Mouse (Mus musculus) limb, embryonic 12.5 days (tissue): Measurements from ENCODE around the gene Mgme1. TPM values are rescaled to one million over a fixed set of nuclear protein-coding genes. Genes with fewer than 3 reads are reported as not detected.

Experiments used
- ATAC-seq: fragments of 200-750 bp; cut with Nextera tagmentation; 2 replicates; pipeline ENCODE4 v1.8.0; 2017; ENCODE audit warnings: low read depth, moderate TSS enrichment; ENCODE audit not compliant: insufficient number of reproducible peaks, insufficient read depth, low FRiP score, low TSS enrichment
- H3K27ac ChIP-seq: fragments of 300-500 bp; sonication (generic); 2 replicates; pipeline ENCODE4 v1.5.1; 2016; ENCODE audit warnings: mild to moderate bottlenecking, moderate library complexity
- H3K27me3 ChIP-seq: fragments of 300-500 bp; sonication (generic); 2 replicates; pipeline ENCODE4 v1.6.1; 2016; ENCODE audit warnings: mild to moderate bottlenecking, moderate library complexity
- H3K36me3 ChIP-seq: fragments of 300-500 bp; sonication (generic); 2 replicates; pipeline ENCODE4 v1.6.1; 2016; ENCODE audit warnings: mild to moderate bottlenecking, moderate library complexity
- H3K4me1 ChIP-seq: fragments of 300-500 bp; sonication (generic); replicated peaks from 2 replicates; pipeline ENCODE4 v1.6.1; 2016
- H3K4me2 ChIP-seq: fragments of 300-500 bp; sonication (generic); 2 replicates; pipeline ENCODE4 v1.6.1; 2016; ENCODE audit warnings: mild to moderate bottlenecking, moderate library complexity
- H3K4me3 ChIP-seq: fragments of 300-500 bp; sonication (generic); replicated peaks from 2 replicates; pipeline ENCODE4 v1.5.1; 2016; ENCODE audit warnings: mild to moderate bottlenecking
- H3K9ac ChIP-seq: fragments of 300-500 bp; sonication (generic); replicated peaks from 2 replicates; pipeline ENCODE4 v1.6.1; 2016; ENCODE audit warnings: mild to moderate bottlenecking, moderate library complexity
- H3K9me3 ChIP-seq: fragments of 300-500 bp; sonication (generic); 2 replicates; pipeline ENCODE4 v1.6.1; 2016; ENCODE audit warnings: mild to moderate bottlenecking, moderate library complexity
- WGBS: fragments of 180-500 bp; shearing (Covaris S2); methylation state at CpG from one replicate; pipeline ENCODE4 v1.1.7; 2016; 5-methylcytosine and 5-hydroxymethylcytosine counted together
- polyA plus RNA-seq: library from polyadenylated mRNA; unstranded; fragments of >200 nt; fragmentation: Nextera tagmentation; extraction: Ambion mirVana; gene quantifications from 2 replicates; pipeline ENCODE4 v1.2.1, GENCODE M21; 2016

The Mgme1 gene
- polyA plus RNA-seq, 1 experiment from 2014 or later: 21.7 TPM

DNA sequence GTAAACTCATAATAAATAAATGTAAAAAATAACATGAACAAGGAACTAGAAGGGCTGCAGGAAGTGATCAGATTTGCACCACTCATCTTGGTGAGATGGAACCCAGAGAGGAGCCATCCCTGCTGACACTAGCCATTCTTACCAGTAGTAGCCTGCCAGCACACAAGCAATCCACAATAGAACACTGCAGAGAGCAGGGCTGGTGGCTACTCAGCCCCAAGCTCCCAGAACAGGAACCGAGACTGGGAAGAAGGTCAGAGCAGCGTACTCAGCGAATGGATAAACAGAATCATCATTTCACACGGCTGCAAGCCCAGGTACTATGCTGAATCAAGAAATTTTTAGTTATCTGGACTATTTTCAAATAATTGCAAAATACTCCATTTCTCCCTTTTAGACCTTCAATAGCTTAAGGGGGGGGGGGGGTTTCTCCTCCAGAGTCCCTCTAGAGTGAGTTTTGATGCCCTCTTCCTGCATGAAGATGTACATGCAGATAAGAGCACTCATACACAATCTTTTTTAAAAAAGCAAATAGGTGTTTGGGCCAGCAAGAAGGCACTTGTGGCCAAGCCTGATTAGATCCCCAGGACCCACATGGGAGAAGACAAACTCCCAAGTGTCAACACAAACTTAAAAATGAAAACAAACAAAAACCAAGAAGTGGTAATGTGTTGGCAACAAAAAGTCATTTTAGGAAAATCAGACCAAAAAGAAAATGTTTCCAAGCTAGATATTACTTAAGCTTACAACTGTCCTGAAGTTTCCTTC lies 4.4 kb upstream of the Mgme1 start:
- Histone ChIP-seq H3K36me3 (peaks cover 33% of the 10 kb centered on the region), H3K9me3 (no peaks in the 10 kb centered on the region), H3K27me3 (no peaks in the 10 kb centered on the region), H3K4me2 (0 out of 2 replicates have a peak overlapping the region, but pooled peaks have one; percentile 2), H3K9ac (no peak overlapping the region), H3K27ac (no peak overlapping the region), H3K4me3 (no peak overlapping the region), H3K4me1 (peaks cover 30% of the 10 kb centered on the region)
- no peak for ATAC-seq
- 54% methylated on average over 4 of the region's 4 CpGs for WGBS

DNA sequence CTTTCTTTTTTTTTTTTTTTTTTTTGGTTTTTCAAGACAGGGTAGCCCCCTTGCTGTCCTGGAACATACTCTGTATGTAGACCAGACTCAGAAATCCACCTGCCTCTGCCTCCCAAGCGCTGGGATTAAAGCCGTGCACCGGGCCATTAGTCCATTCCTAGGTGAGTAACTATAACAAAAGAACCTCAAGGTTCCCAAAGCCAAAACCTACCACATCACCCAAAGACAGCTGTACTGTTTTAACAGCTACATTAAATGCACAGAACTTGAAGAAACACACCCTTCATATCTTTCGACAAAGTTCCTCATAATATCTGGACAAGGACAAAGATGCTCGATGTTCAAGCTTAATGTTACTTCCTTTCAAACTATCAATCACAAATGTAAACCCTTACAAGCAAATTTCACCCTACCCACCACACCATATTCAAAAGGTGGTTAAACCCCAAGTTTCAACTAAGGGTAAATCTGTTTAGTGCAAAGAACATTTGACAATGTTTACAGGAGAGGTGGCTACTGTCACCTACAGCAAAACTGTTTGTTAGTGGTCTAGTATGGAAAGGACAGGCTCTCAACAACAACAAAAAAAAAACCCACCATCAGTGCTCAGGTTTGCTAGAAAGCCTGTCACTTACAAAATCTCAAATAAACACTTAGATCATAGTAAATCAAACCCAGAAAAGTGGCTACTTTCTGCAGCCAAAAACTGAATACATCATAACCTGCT lies 3.3 kb upstream of the Mgme1 start:
- H3K4me3 ChIP-seq: no peak overlapping the region
- peak overlapping the region; percentile 72 for H3K4me2 ChIP-seq
- no peak overlapping the region for H3K27ac ChIP-seq
- no peaks in the 10 kb centered on the region for H3K27me3 ChIP-seq
- peaks cover 30% of the 10 kb centered on the region for H3K4me1 ChIP-seq
- no peak overlapping the region for H3K9ac ChIP-seq
- peaks cover 24% of the 10 kb centered on the region; the same call in 1 of the 2 replicates for H3K36me3 ChIP-seq
- WGBS: 59% methylated on average over 5 of the region's 5 CpGs
- ATAC-seq: no peak
- H3K9me3 ChIP-seq: no peaks in the 10 kb centered on the region

DNA sequence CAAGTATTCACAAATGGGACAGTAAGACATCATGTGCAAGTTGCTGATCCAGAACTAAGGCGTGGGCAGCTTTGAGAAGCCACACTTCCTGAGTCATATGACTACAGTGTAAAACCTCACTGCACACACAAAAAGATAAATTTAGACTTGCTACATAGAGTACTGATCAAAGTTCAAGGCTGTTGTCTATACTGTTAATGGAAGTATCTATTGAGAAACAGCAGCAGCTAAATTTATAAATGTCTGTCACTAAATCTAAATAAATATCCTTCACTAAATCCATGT lies 2.8 kb upstream of the Mgme1 start:
- WGBS: 37% methylated on average over 1 of the region's 1 CpGs
- H3K4me2 ChIP-seq: peak overlapping the region; percentile 72
- H3K36me3 ChIP-seq: peaks cover 22% of the 10 kb centered on the region; the same call in 1 of the 2 replicates
- no peak overlapping the region for H3K27ac ChIP-seq
- ATAC-seq: no peak
- H3K4me1 ChIP-seq: peaks cover 30% of the 10 kb centered on the region
- no peaks in the 10 kb centered on the region for H3K27me3 ChIP-seq
- 0 out of 2 replicates have a peak overlapping the region, but pooled peaks have one; percentile 90 for H3K4me3 ChIP-seq
- H3K9me3 ChIP-seq: no peaks in the 10 kb centered on the region
- no peak overlapping the region for H3K9ac ChIP-seq

- 5% methylated on average over 6 of the region's 6 CpGs for WGBS
- H3K36me3 ChIP-seq: peaks cover 12% of the 10 kb centered on the region; the same call in 1 of the 2 replicates
- H3K27ac ChIP-seq: no peak overlapping the region
Measured at GRCm38 (mm10) chr2:144268446-144269305, 1.8 kb upstream of the Mgme1 start.

DNA sequence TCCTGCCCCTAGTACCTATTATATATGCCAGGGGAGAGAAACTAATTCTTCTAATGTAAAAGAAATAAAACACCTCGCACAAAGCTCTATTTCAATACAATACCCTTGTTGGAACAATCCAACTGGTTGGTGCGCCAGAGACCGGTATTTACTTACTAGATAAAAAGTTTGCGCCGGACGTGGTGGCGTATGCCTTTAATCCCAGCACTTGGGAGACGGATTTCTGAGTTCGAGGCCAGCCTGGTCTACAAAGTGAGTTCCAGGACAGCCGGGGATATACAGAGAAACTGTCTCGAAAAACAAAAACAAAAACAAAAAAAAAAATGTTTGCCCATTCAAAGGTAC lies 1.2 kb upstream of the Mgme1 start:
- H3K4me2 ChIP-seq: peak overlapping the region; percentile 72
- ATAC-seq: no peak
- H3K36me3 ChIP-seq: peaks cover 6% of the 10 kb centered on the region; the same call in 1 of the 2 replicates
- WGBS: 2% methylated on average over 11 of the region's 11 CpGs
- H3K4me3 ChIP-seq: peak overlapping the region; percentile 90
- no peaks in the 10 kb centered on the region for H3K9me3 ChIP-seq
- no peak overlapping the region for H3K27ac ChIP-seq
- H3K9ac ChIP-seq: peak overlapping the region; percentile 98
- H3K4me1 ChIP-seq: peaks cover 30% of the 10 kb centered on the region
- H3K27me3 ChIP-seq: no peaks in the 10 kb centered on the region

More at GRCm38 (mm10) chr2:144268446-144269305, 1.8 kb upstream of the Mgme1 start:
- H3K4me2 ChIP-seq: peak overlapping the region; percentile 72
- H3K27me3 ChIP-seq: no peaks in the 10 kb centered on the region
- peak overlapping the region; percentile 98 for H3K9ac ChIP-seq
- no peaks in the 10 kb centered on the region for H3K9me3 ChIP-seq
- ATAC-seq: no peak
- peaks cover 30% of the 10 kb centered on the region for H3K4me1 ChIP-seq
- peak overlapping the region; percentile 90 for H3K4me3 ChIP-seq

DNA sequence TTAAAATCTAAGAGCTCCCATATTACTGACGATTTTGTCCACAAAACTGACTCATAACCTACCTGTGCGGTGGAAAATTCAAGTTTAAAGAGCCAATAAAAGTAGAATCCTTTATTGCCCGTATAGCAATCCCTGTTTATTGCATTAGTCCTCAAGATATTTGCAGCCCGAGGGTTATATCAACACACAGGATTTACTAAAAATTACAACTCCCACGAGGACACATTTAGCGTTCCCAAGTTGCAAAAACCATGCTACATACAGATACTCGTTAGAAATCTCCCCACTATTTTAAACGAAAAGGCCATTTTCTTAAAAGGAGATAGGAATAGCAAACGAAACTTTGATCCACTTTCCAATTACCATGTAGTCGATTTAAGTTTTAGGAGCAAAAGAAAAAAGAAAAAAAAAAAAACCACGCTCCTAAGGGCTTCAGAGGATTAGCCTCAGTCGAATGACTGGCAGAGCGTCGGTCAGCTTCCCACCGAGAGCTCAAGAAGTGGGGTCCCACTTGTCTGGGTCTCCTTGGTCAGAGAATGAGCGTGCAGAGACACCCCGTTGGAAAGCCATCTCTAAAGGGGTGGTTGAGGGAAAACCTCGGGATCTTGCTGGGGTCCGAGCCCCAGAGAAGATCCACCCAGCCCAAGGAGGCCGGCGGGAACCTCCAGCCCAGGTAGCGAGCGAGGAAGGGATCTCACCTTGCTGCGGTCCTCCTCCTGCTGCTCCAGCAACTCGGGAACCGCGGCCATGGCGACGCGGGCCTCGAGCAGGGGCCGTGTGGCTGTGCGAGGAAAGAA lies 586 bp upstream of the Mgme1 start:
- no peaks in the 10 kb centered on the region for H3K9me3 ChIP-seq
- peak overlapping the region; percentile 90 for H3K4me3 ChIP-seq
- peak; percentile 1; the same call in 1 of the 2 replicates for ATAC-seq
- H3K36me3 ChIP-seq: peaks cover under 1% of the 10 kb centered on the region; the same call in 1 of the 2 replicates
- H3K4me2 ChIP-seq: peak overlapping the region; percentile 72
- no peaks in the 10 kb centered on the region for H3K27me3 ChIP-seq
- peak overlapping the region; percentile 98 for H3K9ac ChIP-seq
- H3K27ac ChIP-seq: peak overlapping the region; percentile 96
- peaks cover 35% of the 10 kb centered on the region for H3K4me1 ChIP-seq
- whole genome bisulfite sequencing: under 1% methylated on average over 33 of the region's 33 CpGs

GRCm38 (mm10) chr2:144272088-144272487 lies 1.6 kb downstream of the Mgme1 start:
- Histone ChIP-seq H3K9me3 (no peaks in the 10 kb centered on the region), H3K27me3 (no peaks in the 10 kb centered on the region), H3K9ac (no peak overlapping the region), H3K4me3 (no peak overlapping the region), H3K4me1 (peaks cover 27% of the 10 kb centered on the region), H3K36me3 (peaks cover 9% of the 10 kb centered on the region), H3K27ac (no peak overlapping the region), H3K4me2 (no peak overlapping the region)
- 92% methylated on average over 12 of the region's 12 CpGs for WGBS
- no peak for ATAC-seq

DNA sequence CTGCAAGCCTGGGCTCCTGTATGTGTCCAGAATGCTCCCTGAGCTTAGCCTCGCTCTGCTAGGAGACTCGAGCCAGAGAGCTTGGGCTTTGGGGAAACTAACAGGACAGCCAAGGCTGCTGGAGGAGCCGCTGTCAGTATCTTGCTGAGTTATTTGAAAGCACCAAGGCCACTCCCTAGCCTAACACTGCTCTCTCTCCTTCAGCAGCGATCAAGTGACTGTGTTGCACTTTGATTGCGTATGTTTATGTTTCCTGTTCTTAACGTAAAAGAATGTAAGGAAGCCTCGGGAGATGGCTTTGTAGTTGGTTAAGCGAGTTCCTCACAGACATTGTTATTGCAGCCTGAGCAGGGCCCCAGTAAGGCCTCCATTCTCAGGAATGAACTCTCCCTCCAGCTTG lies 4.3 kb downstream of the Mgme1 start:
- Histone ChIP-seq H3K9me3 (no peaks in the 10 kb centered on the region), H3K36me3 (peaks cover 28% of the 10 kb centered on the region), H3K27ac (no peak overlapping the region), H3K4me3 (no peak overlapping the region), H3K4me2 (no peak overlapping the region), H3K9ac (no peak overlapping the region), H3K27me3 (no peaks in the 10 kb centered on the region), H3K4me1 (peaks cover 5% of the 10 kb centered on the region)
- 42% methylated on average over 8 of the region's 8 CpGs for WGBS
- no peak for ATAC-seq

DNA sequence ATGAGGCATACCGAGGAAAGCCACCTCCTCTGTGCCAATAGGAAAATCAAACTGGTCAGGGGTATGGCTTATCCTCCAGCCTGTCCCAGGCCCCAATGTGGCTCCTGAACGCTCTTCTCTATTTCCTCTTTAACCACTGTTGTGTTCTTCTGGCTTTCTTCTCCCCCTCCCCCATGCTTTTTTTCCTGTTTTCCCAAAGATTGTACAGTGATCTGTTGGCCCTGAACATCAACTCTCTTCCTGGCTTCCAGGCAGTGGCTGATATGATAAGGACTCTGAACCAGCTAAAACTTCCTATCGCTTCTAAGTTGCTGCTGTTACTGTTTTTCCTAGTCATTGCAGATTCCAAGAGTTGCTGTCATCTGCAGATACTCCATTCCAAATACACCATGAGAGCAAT lies 6.4 kb downstream of the Mgme1 start:
- Histone ChIP-seq H3K9ac (no peak overlapping the region), H3K36me3 (peaks cover 37% of the 10 kb centered on the region), H3K4me2 (no peak overlapping the region), H3K27ac (no peak overlapping the region), H3K4me1 (peaks cover 8% of the 10 kb centered on the region), H3K27me3 (no peaks in the 10 kb centered on the region), H3K4me3 (no peak overlapping the region), H3K9me3 (no peaks in the 10 kb centered on the region)
- ATAC-seq: no peak
- WGBS: 88% methylated on average over 3 of the region's 3 CpGs

DNA sequence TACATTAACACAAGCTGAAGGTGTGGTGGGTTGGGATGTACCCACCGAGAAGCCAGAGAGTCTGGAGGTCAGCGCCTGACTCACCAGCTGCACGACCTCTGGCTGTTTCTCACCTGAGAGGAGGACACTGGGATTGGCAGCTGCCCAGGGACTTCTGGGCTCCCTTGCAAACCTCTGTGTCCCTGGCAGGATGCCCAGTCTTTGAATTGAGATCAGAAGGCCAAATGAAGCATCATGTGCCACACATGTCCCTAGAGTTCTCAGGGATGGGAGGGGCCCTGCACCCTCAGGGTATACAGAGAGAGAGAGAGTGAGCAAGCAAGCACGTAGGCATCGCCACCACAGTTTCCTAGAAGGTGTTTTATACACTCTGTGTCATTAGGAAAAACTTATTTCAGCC lies 9.3 kb downstream of the Mgme1 start:
- no peak overlapping the region for H3K4me2 ChIP-seq
- 90% methylated on average over 5 of the region's 5 CpGs for WGBS
- no peak overlapping the region for H3K27ac ChIP-seq
- H3K4me1 ChIP-seq: peaks cover 5% of the 10 kb centered on the region
- no peaks in the 10 kb centered on the region for H3K9me3 ChIP-seq
- no peak for ATAC-seq
- no peaks in the 10 kb centered on the region for H3K27me3 ChIP-seq
- H3K9ac ChIP-seq: no peak overlapping the region
- no peak overlapping the region for H3K4me3 ChIP-seq
- H3K36me3 ChIP-seq: peaks cover 37% of the 10 kb centered on the region
